Mouse (Mus musculus): ENCODE data around the gene Smurf2.

Smurf2 gene

GRCm38 (mm10) chr11:106920551-106921379 lies at the start of gene Smurf2:
Gene Smurf2, minus strand, starts transcription at chr11:106920715.
- DNase-seq (ENCODE audit: low read depth, low spot score) = peak; percentile 88

- no peak for DNase-seq (ENCODE audit: low read depth, low spot score)
These were observed 49.3 kb upstream of the Smurf2 start for GRCm38 (mm10) chr11:106969798-106970197.

DNA sequence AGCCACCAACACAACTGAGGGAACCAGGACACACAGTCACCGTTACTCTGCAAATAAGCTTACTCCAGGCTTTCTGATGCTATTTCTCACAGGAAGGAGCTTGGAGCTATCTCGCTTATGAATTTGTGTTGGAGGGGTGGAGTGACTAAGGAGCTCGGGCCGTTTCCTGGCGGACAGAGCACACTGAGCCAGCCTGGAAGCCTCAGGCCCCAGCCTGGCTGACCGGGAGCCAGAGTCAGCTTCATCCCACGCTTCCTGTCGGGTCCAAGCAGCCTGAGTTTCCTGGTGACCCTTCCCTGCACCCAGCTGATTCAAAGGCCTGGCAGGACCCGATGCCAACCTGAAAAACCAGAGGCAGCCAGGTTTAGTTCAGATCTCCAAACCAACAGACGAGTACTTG lies 47.1 kb upstream of the Smurf2 start:
- no peak for DNase-seq (ENCODE audit: low read depth, low spot score)

GRCm38 (mm10) chr11:106965881-106966280 lies 45.4 kb upstream of the Smurf2 start:
- peak; percentile 58 for DNase-seq (ENCODE audit: low read depth, low spot score)

- no peak for DNase-seq (ENCODE audit: low read depth, low spot score)
These were observed 41.8 kb upstream of the Smurf2 start for GRCm38 (mm10) chr11:106962310-106962709.

GRCm38 (mm10) chr11:106961471-106962081 lies 41.1 kb upstream of the Smurf2 start:
- DNase-seq (ENCODE audit: low read depth, low spot score) = peak; percentile 55

GRCm38 (mm10) chr11:106959121-106959520 lies 38.6 kb upstream of the Smurf2 start:
- DNase-seq (ENCODE audit: low read depth, low spot score) = no peak

DNA sequence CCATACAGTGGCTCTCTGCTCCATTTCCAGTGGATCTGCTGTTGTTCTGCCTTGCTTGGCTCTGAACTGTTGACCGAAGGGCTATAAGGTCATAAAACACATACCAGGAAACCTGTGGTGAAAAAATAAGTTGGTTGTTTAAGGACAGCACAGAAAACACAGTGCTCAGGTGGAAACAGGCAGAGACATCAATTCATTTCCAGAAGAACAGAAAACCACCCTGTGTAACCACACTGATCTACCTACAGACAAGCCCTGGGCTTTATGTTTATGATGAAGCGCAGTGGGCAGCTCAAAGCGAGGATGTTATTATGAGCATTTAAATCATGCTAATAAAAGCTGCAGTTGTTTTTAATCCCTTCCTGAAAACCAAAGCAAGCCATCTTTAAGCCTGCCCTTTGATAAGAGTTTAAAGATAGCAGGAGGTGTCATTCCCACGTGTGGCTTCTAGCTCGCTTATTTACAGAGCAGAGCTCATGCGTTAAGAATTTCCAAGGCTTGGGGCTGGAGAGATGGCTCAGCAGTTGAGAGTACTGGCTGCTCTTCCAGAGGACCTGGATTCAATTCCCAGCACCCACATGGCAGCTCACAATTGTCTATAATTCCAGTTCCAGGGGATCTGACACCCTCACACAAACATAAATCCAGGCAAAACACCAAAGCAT lies 38.0 kb upstream of the Smurf2 start:
- DNase-seq (ENCODE audit: low read depth, low spot score) = no peak

- no peak for DNase-seq (ENCODE audit: low read depth, low spot score)
These were observed 36.9 kb upstream of the Smurf2 start for GRCm38 (mm10) chr11:106957271-106957980.

GRCm38 (mm10) chr11:106954566-106954965 lies 34.1 kb upstream of the Smurf2 start:
- no peak for DNase-seq (ENCODE audit: low read depth, low spot score)

- DNase-seq (ENCODE audit: low read depth, low spot score) = no peak
These were observed 33.6 kb upstream of the Smurf2 start for GRCm38 (mm10) chr11:106954116-106954515.

- no peak for DNase-seq (ENCODE audit: low read depth, low spot score)
These were observed 16.8 kb upstream of the Smurf2 start for GRCm38 (mm10) chr11:106937306-106937705.

DNA sequence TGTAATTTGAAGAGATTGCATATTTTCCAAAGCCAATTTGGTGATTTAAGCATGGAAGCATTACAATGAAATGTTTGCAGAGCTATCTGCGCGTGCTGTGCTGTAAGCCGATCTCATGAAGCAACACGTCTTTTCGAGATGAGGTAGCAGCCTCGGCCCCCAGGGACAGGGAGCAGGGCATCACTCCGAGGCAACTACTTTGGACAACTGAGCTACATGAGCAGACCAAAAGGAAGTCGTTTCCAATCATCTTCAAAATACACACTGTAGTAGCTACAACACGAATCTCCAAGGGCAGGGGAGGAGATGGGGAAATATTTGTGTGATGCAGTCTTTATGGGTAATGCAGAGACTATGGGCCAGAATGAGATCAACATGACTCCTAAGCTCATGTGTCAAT lies 9.9 kb upstream of the Smurf2 start:
- no peak for DNase-seq (ENCODE audit: low read depth, low spot score)

DNA sequence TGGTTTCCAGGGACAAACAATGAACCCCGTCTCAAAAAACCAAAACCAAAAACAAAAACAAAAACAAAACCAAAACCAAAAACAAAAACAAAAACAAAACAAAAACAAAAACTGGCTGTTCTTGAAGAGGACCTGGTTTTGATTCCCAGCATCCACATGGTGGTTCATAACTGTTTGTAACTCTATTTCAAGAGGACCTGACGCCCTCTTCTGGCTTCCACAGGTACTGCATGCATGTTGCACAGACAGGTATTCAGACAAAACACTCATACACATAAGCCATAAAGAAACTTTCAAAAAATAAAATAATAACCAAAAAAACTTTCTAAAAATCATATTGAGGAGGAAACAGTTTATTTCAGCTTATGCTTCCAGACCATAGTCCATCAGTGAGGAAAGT lies 8.4 kb upstream of the Smurf2 start:
- peak; percentile 50 for DNase-seq (ENCODE audit: low read depth, low spot score)

DNA sequence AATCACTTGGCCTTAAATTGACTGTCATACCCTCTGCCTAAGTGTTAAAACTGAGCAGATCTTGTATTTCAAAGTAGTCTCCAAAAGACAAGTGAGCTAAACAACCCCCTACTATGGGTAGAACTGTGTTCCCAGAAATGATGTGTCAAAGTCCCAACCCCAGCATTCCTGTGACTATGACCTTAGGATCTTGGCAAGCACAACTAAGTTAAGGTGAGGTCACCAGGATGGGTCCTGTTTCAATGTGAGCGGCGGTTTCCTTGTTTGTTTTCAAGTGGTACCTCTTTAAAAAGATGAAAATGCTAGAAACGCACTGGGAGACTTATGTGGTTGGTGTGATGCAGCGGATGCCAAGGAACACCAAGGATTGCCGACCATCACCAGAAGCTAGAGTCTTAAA lies 7.4 kb upstream of the Smurf2 start:
- DNase-seq (ENCODE audit: low read depth, low spot score) = no peak

DNA sequence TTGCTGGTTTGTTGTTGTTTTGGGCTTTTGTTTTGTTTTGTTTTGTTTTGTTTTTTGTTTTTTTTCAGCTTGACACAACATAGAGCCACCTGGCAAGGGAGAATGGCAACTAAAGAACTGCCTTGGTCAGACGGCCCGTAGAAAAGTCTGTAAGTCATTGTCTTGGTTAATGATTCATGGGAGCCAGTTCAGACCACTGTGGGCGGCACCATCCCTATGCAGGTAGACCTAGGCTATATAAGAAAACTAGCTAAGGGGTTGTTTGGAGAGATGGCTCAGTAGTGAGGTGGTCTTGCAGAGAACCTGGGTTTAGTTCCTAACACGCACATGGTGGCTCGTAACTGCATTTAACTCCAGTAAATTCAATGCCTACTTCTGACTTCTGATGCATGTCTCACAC lies 6.7 kb upstream of the Smurf2 start:
- DNase-seq (ENCODE audit: low read depth, low spot score) = no peak

- DNase-seq (ENCODE audit: low read depth, low spot score) = no peak
These were observed 6.2 kb upstream of the Smurf2 start for GRCm38 (mm10) chr11:106926732-106927131.

DNA sequence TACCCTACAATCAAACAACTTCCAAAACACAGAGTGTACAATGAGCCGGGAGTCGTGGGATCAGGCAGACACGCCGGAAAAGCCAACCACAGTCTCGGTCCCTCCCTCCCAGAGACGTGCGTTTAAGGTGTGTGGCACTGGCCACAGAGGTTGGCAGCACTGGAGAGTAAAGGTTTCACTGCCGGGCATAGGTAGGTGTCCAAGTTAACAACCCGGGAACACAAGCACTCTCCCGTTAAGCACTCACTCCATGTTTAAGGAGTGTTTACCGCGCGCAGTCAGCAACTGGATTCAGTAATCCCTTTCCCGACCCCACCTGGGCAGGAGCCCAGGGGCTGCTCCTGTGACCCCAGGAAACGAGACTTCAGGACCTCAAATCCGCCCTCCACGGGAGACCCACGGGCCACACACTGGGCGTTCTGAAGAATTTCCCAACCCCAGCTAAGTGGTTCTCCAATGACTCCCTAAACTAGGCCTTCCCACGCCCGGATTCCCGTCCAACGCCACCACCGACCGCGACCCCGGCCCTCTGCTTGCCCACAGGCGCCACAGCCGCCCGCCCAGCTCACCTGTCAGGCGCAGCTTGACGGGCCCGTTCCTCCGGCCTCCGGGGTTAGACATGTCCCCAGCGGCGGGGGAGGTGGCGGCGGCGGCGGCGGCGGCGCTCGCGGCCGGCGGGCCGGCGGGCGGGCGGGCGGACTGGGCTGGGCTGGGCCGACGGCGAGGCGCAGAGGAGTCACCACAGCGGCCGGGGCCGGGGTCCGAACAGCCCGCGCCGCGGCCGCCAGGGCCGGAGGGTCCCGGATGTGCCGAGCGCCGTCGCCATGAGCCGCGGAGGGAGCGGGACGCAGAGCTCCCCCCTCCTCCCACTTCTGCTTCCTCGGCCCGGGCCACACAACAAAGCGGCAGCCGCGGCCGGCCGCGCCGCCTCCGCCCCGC lies 634 bp downstream of the Smurf2 start:
- peak; percentile 84 for DNase-seq (ENCODE audit: low read depth, low spot score)

DNA sequence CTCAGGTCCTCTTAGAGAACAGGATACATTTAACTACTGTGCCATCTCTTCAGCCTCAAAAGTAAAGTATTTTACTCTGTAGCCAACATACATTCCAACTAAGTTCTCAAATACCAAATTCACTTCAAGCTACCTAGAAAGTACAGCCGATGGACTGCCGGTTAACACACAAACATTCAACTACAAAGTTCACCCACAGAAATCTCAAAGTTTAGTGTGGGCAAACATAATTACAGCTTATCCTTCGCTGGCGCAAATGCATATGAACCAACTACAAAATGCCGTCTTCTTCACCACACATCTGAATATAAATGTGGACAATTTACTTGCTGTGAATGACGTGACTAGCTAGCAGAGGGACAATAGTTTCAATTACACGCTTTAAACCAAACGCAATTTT lies 1.6 kb downstream of the Smurf2 start:
- DNase-seq (ENCODE audit: low read depth, low spot score) = no peak

GRCm38 (mm10) chr11:106911257-106911656 lies 9.3 kb downstream of the Smurf2 start:
- peak; percentile 27 for DNase-seq (ENCODE audit: low read depth, low spot score)

DNA sequence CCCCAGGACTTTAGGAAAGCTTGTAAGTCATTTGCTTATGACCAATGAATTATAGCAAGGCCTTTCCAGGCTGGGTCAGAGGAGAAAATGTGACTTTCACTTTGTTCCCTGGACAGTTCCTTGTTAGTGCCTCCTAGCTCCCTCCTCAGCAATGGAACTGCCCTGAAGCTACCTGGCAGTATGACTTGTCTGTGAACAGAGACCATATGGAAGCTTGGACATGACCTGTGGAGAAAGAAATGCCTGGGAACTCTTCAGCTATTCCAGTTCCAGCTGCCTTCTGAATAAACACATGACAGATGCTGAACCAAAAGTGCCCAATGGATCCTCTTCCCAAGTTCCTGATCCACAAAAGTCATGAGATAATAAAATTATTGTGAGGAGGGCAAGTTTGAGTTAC lies 12.5 kb downstream of the Smurf2 start:
- DNase-seq (ENCODE audit: low read depth, low spot score) = no peak
